Mouse (Mus musculus) embryonic facial prominence, embryonic 14.5 days (tissue): ENCODE results near the gene Iqschfp. TPM values are rescaled to one million over a fixed set of nuclear protein-coding genes. Genes with fewer than 3 reads are reported as not detected.
A peak's percentile ranks its signal among the peaks of the same experiment; 100 is the strongest.

ENCODE experiments used
- ATAC-seq: fragments of 200-750 bp; cut with Nextera tagmentation; 2 replicates; pipeline ENCODE4 v1.8.0; 2017; ENCODE audit warnings: low read depth, moderate number of reproducible peaks, moderate TSS enrichment
- DNase-seq: peaks from one replicate; pipeline ENCODE4 v3.0.0-alpha.2; 2015; ENCODE audit warnings: low spot score
- H3K27ac ChIP-seq: fragments of 300-500 bp; sonication (generic); replicated peaks from 2 replicates; pipeline ENCODE4 v1.5.1; 2014; ENCODE audit warnings: low read depth, mild to moderate bottlenecking, low read length, moderate library complexity
- H3K27me3 ChIP-seq: fragments of 300-500 bp; sonication (generic); replicated peaks from 2 replicates; pipeline ENCODE4 v1.6.1; 2014; ENCODE audit warnings: low read length; ENCODE audit not compliant: control insufficient read depth, insufficient read depth
- H3K36me3 ChIP-seq: fragments of 300-500 bp; sonication (generic); 2 replicates; pipeline ENCODE4 v1.6.1; 2014; ENCODE audit warnings: low read length, mixed read lengths; ENCODE audit not compliant: control insufficient read depth, insufficient read depth
- H3K4me1 ChIP-seq: fragments of 300-500 bp; sonication (generic); 2 replicates; pipeline ENCODE4 v1.6.1; 2014; ENCODE audit warnings: antibody characterized with exemption, low read length; ENCODE audit not compliant: control insufficient read depth, insufficient read depth
- H3K4me2 ChIP-seq: fragments of 300-500 bp; sonication (generic); 2 replicates; pipeline ENCODE4 v1.6.1; 2014; ENCODE audit warnings: low read depth, mild to moderate bottlenecking, low read length, moderate library complexity, mixed read lengths
- H3K4me3 ChIP-seq: fragments of 300-500 bp; sonication (generic); 2 replicates; pipeline ENCODE4 v1.5.1; 2014; ENCODE audit warnings: low read depth, mild to moderate bottlenecking, low read length
- H3K9ac ChIP-seq: fragments of 300-500 bp; sonication (generic); 2 replicates; pipeline ENCODE4 v1.6.1; 2014; ENCODE audit warnings: low read depth, mild to moderate bottlenecking, low read length, moderate library complexity, mixed read lengths
- H3K9me3 ChIP-seq: fragments of 300-500 bp; sonication (generic); 2 replicates; pipeline ENCODE4 v1.6.1; 2016; ENCODE audit warnings: low read length; ENCODE audit not compliant: control insufficient read depth
- WGBS: fragments of 180-500 bp; shearing (Covaris S2); extraction: QIAGEN DNeasy Blood & Tissue Kit; methylation state at CpG from one replicate; pipeline ENCODE4 v1.1.7; 2014; 5-methylcytosine and 5-hydroxymethylcytosine counted together
- polyA plus RNA-seq: library from polyadenylated mRNA; unstranded; fragments of >200 nt; fragmentation: Nextera tagmentation; extraction: Ambion mirVana; gene quantifications from 2 replicates; pipeline ENCODE4 v1.2.1, GENCODE M21; 2014

Iqschfp gene
- polyA plus RNA-seq, 1 experiment from 2014 or later: 1.2 TPM

- H3K4me1 ChIP-seq: no peaks in the 10 kb centered on the region
- no peak overlapping the region for H3K27ac ChIP-seq
- no peak overlapping the region for H3K4me3 ChIP-seq
- no peak for ATAC-seq
- 63% methylated on average over 6 of the region's 6 CpGs for WGBS
- H3K9ac ChIP-seq: no peak overlapping the region
- H3K9me3 ChIP-seq: peaks cover 10% of the 10 kb centered on the region; the same call in 1 of the 2 replicates
- no peak overlapping the region for H3K4me2 ChIP-seq
- no peaks in the 10 kb centered on the region for H3K36me3 ChIP-seq
- no peak for DNase-seq
- H3K27me3 ChIP-seq: no peaks in the 10 kb centered on the region
Observed at GRCm38 (mm10) chr3:68350624-68351023, 458.6 kb downstream of the Iqschfp start.

GRCm38 (mm10) chr3:68351461-68351860 lies 459.4 kb downstream of the Iqschfp start:
- H3K4me1 ChIP-seq: no peaks in the 10 kb centered on the region
- 28% methylated on average over 3 of the region's 3 CpGs for WGBS
- no peak overlapping the region for H3K9ac ChIP-seq
- DNase-seq (no peak), ATAC-seq (no peak)
- peaks cover 10% of the 10 kb centered on the region; the same call in 1 of the 2 replicates for H3K9me3 ChIP-seq
- no peaks in the 10 kb centered on the region for H3K36me3 ChIP-seq
- no peak overlapping the region for H3K4me2 ChIP-seq
- H3K27me3 ChIP-seq: no peaks in the 10 kb centered on the region
- no peak overlapping the region for H3K4me3 ChIP-seq
- H3K27ac ChIP-seq: no peak overlapping the region

- H3K27ac ChIP-seq: no peak overlapping the region
- no peak overlapping the region for H3K4me3 ChIP-seq
- no peak overlapping the region for H3K9ac ChIP-seq
- DNase-seq (no peak), ATAC-seq (peak; percentile 51; the same call in 1 of the 2 replicates)
- peaks cover 10% of the 10 kb centered on the region; the same call in 1 of the 2 replicates for H3K9me3 ChIP-seq
- no peaks in the 10 kb centered on the region for H3K36me3 ChIP-seq
- H3K4me1 ChIP-seq: no peaks in the 10 kb centered on the region
- no peak overlapping the region for H3K4me2 ChIP-seq
- WGBS: 80% methylated on average over 7 of the region's 7 CpGs
- no peaks in the 10 kb centered on the region for H3K27me3 ChIP-seq
Observed at GRCm38 (mm10) chr3:68352961-68353360, 460.9 kb downstream of the Iqschfp start.

- DNase-seq (peak; percentile 31), ATAC-seq (peak; percentile 64; the same call in 1 of the 2 replicates)
- H3K4me2 ChIP-seq: no peak overlapping the region
- H3K4me1 ChIP-seq: no peaks in the 10 kb centered on the region
- H3K9me3 ChIP-seq: peaks cover 10% of the 10 kb centered on the region; the same call in 1 of the 2 replicates
- 37% methylated on average over 3 of the region's 3 CpGs for WGBS
- H3K9ac ChIP-seq: no peak overlapping the region
- no peak overlapping the region for H3K27ac ChIP-seq
- H3K4me3 ChIP-seq: no peak overlapping the region
- H3K36me3 ChIP-seq: no peaks in the 10 kb centered on the region
- H3K27me3 ChIP-seq: no peaks in the 10 kb centered on the region
Observed at GRCm38 (mm10) chr3:68353492-68353891, 461.5 kb downstream of the Iqschfp start.

GRCm38 (mm10) chr3:68356516-68356915 lies 464.5 kb downstream of the Iqschfp start:
- H3K4me1 ChIP-seq: no peaks in the 10 kb centered on the region
- 76% methylated on average over 2 of the region's 2 CpGs for WGBS
- peaks cover 10% of the 10 kb centered on the region; the same call in 1 of the 2 replicates for H3K9me3 ChIP-seq
- no peak overlapping the region for H3K9ac ChIP-seq
- DNase-seq (no peak), ATAC-seq (no peak)
- H3K27me3 ChIP-seq: no peaks in the 10 kb centered on the region
- no peak overlapping the region for H3K4me2 ChIP-seq
- no peaks in the 10 kb centered on the region for H3K36me3 ChIP-seq
- H3K4me3 ChIP-seq: no peak overlapping the region
- no peak overlapping the region for H3K27ac ChIP-seq

- ATAC-seq (no peak), DNase-seq (no peak)
- Histone ChIP-seq H3K27ac (no peak overlapping the region), H3K36me3 (no peaks in the 10 kb centered on the region), H3K4me3 (no peak overlapping the region), H3K9me3 (no peaks in the 10 kb centered on the region), H3K4me2 (no peak overlapping the region), H3K4me1 (no peaks in the 10 kb centered on the region), H3K27me3 (no peaks in the 10 kb centered on the region), H3K9ac (no peak overlapping the region)
Observed at GRCm38 (mm10) chr3:68368029-68368428, 476.0 kb downstream of the Iqschfp start.

GRCm38 (mm10) chr3:68372925-68373324 lies 480.9 kb downstream of the Iqschfp start:
- WGBS: no CpG with 5 or more reads among the region's 1 CpGs
- no peak for DNase-seq

GRCm38 (mm10) chr3:68375100-68375508 lies 483.1 kb downstream of the Iqschfp start:
- DNase-seq (peak; percentile 66), ATAC-seq (peak; percentile 63)
- Histone ChIP-seq H3K4me2 (no peak overlapping the region), H3K4me3 (no peak overlapping the region), H3K36me3 (no peaks in the 10 kb centered on the region), H3K9me3 (no peaks in the 10 kb centered on the region), H3K4me1 (no peaks in the 10 kb centered on the region; the same call in 1 of the 2 replicates), H3K27me3 (no peaks in the 10 kb centered on the region), H3K9ac (no peak overlapping the region), H3K27ac (no peak overlapping the region)
- 32% methylated on average over 10 of the region's 10 CpGs for WGBS

More at GRCm38 (mm10) chr3:68372925-68373324, 480.9 kb downstream of the Iqschfp start:
- Histone ChIP-seq H3K9me3 (no peaks in the 10 kb centered on the region), H3K27me3 (no peaks in the 10 kb centered on the region), H3K4me1 (no peaks in the 10 kb centered on the region), H3K4me3 (no peak overlapping the region), H3K4me2 (no peak overlapping the region), H3K36me3 (no peaks in the 10 kb centered on the region), H3K27ac (no peak overlapping the region), H3K9ac (no peak overlapping the region)
- no peak for ATAC-seq

- H3K9ac ChIP-seq: no peak overlapping the region
- H3K9me3 ChIP-seq: no peaks in the 10 kb centered on the region
- 61% methylated on average over 7 of the region's 7 CpGs for WGBS
- ATAC-seq (no peak), DNase-seq (no peak)
- H3K4me2 ChIP-seq: no peak overlapping the region
- no peaks in the 10 kb centered on the region for H3K36me3 ChIP-seq
- no peak overlapping the region for H3K27ac ChIP-seq
- H3K4me3 ChIP-seq: no peak overlapping the region
- H3K27me3 ChIP-seq: no peaks in the 10 kb centered on the region
- H3K4me1 ChIP-seq: no peaks in the 10 kb centered on the region; the same call in 1 of the 2 replicates
Observed at GRCm38 (mm10) chr3:68377452-68378198, 485.6 kb downstream of the Iqschfp start.
